Mouse (Mus musculus) forebrain, embryonic 13.5 days (tissue): ENCODE results near the gene Rnf187. TPM values are rescaled to one million over a fixed set of nuclear protein-coding genes. Genes with fewer than 3 reads are reported as not detected.

Experiments
- ATAC-seq: fragments of 200-750 bp; cut with Nextera tagmentation; 2 replicates; pipeline ENCODE4 v1.8.0; 2017
- H3K27ac ChIP-seq: fragments of 300-500 bp; sonication (generic); 2 replicates; pipeline ENCODE4 v1.5.1; 2015; ENCODE audit warnings: inconsistent platforms, mild to moderate bottlenecking, moderate library complexity
- H3K27me3 ChIP-seq: fragments of 300-500 bp; sonication (generic); 2 replicates; pipeline ENCODE4 v1.6.1; 2015; ENCODE audit warnings: mild to moderate bottlenecking, inconsistent platforms
- H3K36me3 ChIP-seq: fragments of 300-500 bp; sonication (generic); 2 replicates; pipeline ENCODE4 v1.6.1; 2015; ENCODE audit warnings: mild to moderate bottlenecking, inconsistent platforms; ENCODE audit not compliant: poor library complexity, severe bottlenecking
- H3K4me1 ChIP-seq: fragments of 300-500 bp; sonication (generic); 2 replicates; pipeline ENCODE4 v1.6.1; 2015; ENCODE audit warnings: inconsistent platforms
- H3K4me2 ChIP-seq: fragments of 300-500 bp; sonication (generic); 2 replicates; pipeline ENCODE4 v1.6.1; 2015; ENCODE audit warnings: inconsistent platforms, mild to moderate bottlenecking, moderate library complexity
- H3K4me3 ChIP-seq: fragments of 300-500 bp; sonication (generic); 2 replicates; pipeline ENCODE4 v1.5.1; 2015; ENCODE audit warnings: mild to moderate bottlenecking, inconsistent platforms
- H3K9ac ChIP-seq: fragments of 300-500 bp; sonication (generic); 2 replicates; pipeline ENCODE4 v1.6.1; 2015; ENCODE audit warnings: mild to moderate bottlenecking, inconsistent platforms
- H3K9me3 ChIP-seq: fragments of 300-500 bp; sonication (generic); replicated peaks from 2 replicates; pipeline ENCODE4 v1.6.1; 2016; ENCODE audit warnings: inconsistent platforms
- WGBS: fragments of 180-500 bp; shearing (Covaris S2); methylation state at CpG from one replicate; pipeline ENCODE4 v1.1.7; 2015; 5-methylcytosine and 5-hydroxymethylcytosine counted together
- polyA plus RNA-seq: library from polyadenylated mRNA; unstranded; fragments of >200 nt; fragmentation: Nextera tagmentation; extraction: Ambion mirVana; gene quantifications from 2 replicates; pipeline ENCODE4 v1.2.1, GENCODE M21; 2015

Gene Rnf187
- polyA plus RNA-seq, 1 experiment from 2014 or later, result 368 TPM

DNA sequence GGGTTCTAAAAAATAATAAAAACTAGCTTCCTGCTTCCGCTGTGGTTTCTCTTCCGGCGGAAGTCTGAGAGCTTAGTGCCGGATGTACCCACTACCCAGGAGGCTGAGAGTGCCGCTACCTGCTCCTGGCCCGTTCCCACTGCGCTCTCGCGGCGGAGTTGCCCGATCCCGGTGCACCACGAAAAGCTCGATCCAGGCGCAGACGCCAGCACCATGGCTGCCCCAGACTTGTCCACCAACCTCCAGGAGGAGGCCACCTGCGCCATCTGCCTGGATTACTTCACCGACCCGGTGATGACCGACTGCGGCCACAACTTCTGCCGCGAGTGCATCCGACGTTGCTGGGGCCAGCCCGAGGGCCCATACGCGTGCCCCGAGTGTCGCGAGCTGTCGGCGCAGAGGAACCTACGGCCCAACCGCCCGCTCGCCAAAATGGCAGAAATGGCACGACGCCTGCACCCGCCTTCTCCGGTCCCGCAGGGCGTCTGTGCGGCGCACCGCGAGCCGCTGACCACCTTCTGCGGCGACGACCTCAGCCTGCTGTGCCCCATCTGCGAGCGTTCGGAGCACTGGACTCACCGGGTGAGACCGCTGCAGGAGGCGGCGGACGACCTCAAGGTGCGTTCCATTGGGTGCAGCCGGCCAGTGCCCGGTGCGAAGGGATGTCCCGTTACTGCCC is 39.5 kb upstream of the Rnf187 start, which contains the start of gene Trim11:
TSS of gene Trim11 (plus strand) at position 67 of the 679 bp plus-strand sequence.
- Histone ChIP-seq H3K27ac (peak within 1 kb of the TSS; percentile 75), H3K9me3 (no peaks in the 10 kb centered on the region), H3K9ac (peak within 1 kb of the TSS; percentile 90), H3K36me3 (peaks cover 21% of the 10 kb centered on the region), H3K27me3 (no peaks in the 10 kb centered on the region), H3K4me1 (peaks cover 53% of the 10 kb centered on the region), H3K4me3 (peak within 1 kb of the TSS; percentile 97), H3K4me2 (peak within 1 kb of the TSS; percentile 100)
- ATAC-seq, result peak; percentile 84
- WGBS, result under 1% methylated on average over 63 of the region's 64 CpGs

DNA sequence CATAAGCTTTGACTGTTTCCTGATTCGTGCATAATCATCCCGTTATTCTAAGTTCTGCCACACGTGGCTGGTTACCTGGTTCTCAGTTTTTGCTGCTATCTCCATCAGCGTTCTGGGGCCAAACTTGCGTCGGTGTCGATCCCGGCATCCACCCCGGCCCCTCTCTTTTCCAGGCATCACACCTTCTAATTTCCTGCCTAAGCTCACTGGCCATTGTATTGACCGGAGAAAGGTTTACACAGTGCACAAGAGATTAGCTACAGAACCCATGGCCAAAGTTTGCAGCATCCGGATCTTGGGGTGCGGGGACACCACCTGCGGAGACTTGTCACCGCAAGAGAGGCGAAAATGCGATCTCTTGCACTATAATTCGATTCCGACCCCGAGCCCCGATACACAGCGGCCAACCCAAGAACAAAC is 38.9 kb upstream of the Rnf187 start:
- Histone ChIP-seq H3K4me1 (peaks cover 53% of the 10 kb centered on the region), H3K4me3 (peak overlapping the region; percentile 97), H3K27me3 (no peaks in the 10 kb centered on the region), H3K9me3 (no peaks in the 10 kb centered on the region), H3K4me2 (peak overlapping the region; percentile 100), H3K36me3 (peaks cover 16% of the 10 kb centered on the region), H3K9ac (peak overlapping the region; percentile 90), H3K27ac (peak overlapping the region; percentile 75)
- WGBS, result 1% methylated on average over 21 of the region's 21 CpGs
- ATAC-seq, result peak; percentile 37; the same call in 1 of the 2 replicates

DNA sequence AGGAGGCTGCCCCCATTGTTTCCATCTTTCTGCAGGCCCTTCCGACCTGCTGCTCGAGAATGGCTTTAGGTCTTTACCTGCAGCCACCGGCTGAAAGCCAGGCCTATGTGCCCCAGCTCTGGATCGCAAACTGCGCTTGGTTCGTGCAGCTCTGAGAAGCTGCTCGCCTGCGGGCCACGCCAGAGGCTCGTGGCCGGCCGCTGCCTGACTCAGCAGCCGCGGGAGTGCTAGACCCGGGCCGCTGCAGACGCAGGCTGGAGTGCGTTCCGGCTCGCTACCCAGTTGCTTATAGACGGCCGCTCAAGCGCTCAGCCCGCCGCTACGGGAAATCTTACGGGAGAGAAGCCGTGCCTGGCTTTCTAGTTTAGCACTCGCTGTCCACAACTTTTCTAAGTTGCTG is 38.4 kb upstream of the Rnf187 start:
- Histone ChIP-seq H3K9me3 (no peaks in the 10 kb centered on the region), H3K4me1 (peaks cover 52% of the 10 kb centered on the region), H3K9ac (peak overlapping the region; percentile 90), H3K4me3 (peak overlapping the region; percentile 97), H3K27me3 (no peaks in the 10 kb centered on the region), H3K36me3 (peaks cover 16% of the 10 kb centered on the region), H3K27ac (no peak overlapping the region), H3K4me2 (peak overlapping the region; percentile 100)
- no peak for ATAC-seq
- under 1% methylated on average over 29 of the region's 29 CpGs for WGBS

GRCm38 (mm10) chr11:58974414-58974813 is 35.7 kb upstream of the Rnf187 start:
- WGBS, result 87% methylated on average over 3 of the region's 3 CpGs
- Histone ChIP-seq H3K4me1 (peaks cover 30% of the 10 kb centered on the region), H3K4me3 (no peak overlapping the region), H3K9me3 (no peaks in the 10 kb centered on the region), H3K27ac (no peak overlapping the region), H3K4me2 (no peak overlapping the region), H3K9ac (no peak overlapping the region), H3K36me3 (peaks cover 35% of the 10 kb centered on the region), H3K27me3 (no peaks in the 10 kb centered on the region)
- ATAC-seq, result no peak

- peaks cover 15% of the 10 kb centered on the region for H3K4me1 ChIP-seq
- no peak for ATAC-seq
- WGBS, result 92% methylated on average over 3 of the region's 3 CpGs
Measured at GRCm38 (mm10) chr11:58971796-58972195, 33.1 kb upstream of the Rnf187 start.

GRCm38 (mm10) chr11:58970831-58971530 is 32.3 kb upstream of the Rnf187 start:
- peaks cover 12% of the 10 kb centered on the region for H3K4me1 ChIP-seq
- no peaks in the 10 kb centered on the region for H3K27me3 ChIP-seq
- no peak overlapping the region for H3K9ac ChIP-seq
- no peaks in the 10 kb centered on the region for H3K9me3 ChIP-seq
- H3K36me3 ChIP-seq, result peaks cover 45% of the 10 kb centered on the region
- ATAC-seq, result no peak
- H3K4me3 ChIP-seq, result no peak overlapping the region
- no peak overlapping the region for H3K27ac ChIP-seq
- H3K4me2 ChIP-seq, result no peak overlapping the region
- WGBS, result 92% methylated on average over 21 of the region's 21 CpGs

More at GRCm38 (mm10) chr11:58971796-58972195, 33.1 kb upstream of the Rnf187 start:
- no peak overlapping the region for H3K4me2 ChIP-seq
- no peaks in the 10 kb centered on the region for H3K9me3 ChIP-seq
- H3K9ac ChIP-seq, result no peak overlapping the region
- peaks cover 45% of the 10 kb centered on the region for H3K36me3 ChIP-seq
- no peak overlapping the region for H3K27ac ChIP-seq
- no peaks in the 10 kb centered on the region for H3K27me3 ChIP-seq
- no peak overlapping the region for H3K4me3 ChIP-seq

DNA sequence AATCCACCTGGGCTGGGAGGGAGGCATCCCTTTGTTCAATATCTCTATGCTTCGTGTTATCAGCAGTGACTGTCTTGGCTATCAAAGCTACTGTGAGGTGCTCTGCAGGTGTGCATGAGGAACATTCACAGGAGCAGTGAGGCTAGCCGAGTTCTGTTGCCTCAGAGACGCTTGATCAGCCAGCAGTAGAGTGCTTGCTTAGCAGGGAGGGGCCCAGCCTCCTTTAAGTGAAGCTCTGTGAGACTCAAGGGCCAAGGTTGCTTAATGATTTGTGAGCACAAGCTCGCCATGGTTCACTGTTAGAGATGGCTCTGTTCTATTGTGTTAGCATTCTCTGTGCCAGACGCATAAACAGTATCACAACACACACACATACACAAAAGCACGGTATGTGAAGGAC is 30.9 kb upstream of the Rnf187 start:
- Histone ChIP-seq H3K27me3 (no peaks in the 10 kb centered on the region), H3K4me2 (no peak overlapping the region), H3K4me3 (no peak overlapping the region), H3K9ac (no peak overlapping the region), H3K9me3 (no peaks in the 10 kb centered on the region), H3K36me3 (peaks cover 42% of the 10 kb centered on the region), H3K27ac (no peak overlapping the region), H3K4me1 (peaks cover 4% of the 10 kb centered on the region)
- WGBS, result 77% methylated on average over 6 of the region's 6 CpGs
- no peak for ATAC-seq

DNA sequence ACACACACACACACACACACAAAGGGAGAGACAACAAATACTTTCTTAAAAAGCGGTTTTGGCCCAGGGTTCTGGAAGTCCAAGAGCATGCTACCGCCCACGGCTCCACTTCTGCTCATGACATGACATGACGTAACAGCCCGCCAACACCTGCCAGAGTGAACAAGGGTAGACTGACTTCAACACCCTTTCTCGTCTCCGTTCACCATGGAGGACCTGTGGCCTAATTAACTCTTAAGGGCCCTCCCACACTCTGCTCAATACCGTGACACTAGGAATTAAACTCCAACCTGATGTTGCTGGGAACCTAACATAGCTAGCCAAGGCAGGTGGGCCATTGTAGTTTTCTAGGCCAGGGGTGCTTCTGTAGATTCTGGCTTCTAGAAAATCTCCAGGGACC is 30.3 kb upstream of the Rnf187 start:
- 81% methylated on average over 8 of the region's 8 CpGs for WGBS
- Histone ChIP-seq H3K4me1 (no peaks in the 10 kb centered on the region; the same call in 1 of the 2 replicates), H3K9me3 (no peaks in the 10 kb centered on the region), H3K36me3 (peaks cover 38% of the 10 kb centered on the region), H3K4me2 (no peak overlapping the region), H3K4me3 (no peak overlapping the region), H3K27ac (no peak overlapping the region), H3K9ac (no peak overlapping the region), H3K27me3 (no peaks in the 10 kb centered on the region)
- no peak for ATAC-seq

- H3K4me3 ChIP-seq, result no peak overlapping the region
- no peak overlapping the region for H3K4me2 ChIP-seq
- H3K27ac ChIP-seq, result no peak overlapping the region
- H3K4me1 ChIP-seq, result no peaks in the 10 kb centered on the region
- no peak overlapping the region for H3K9ac ChIP-seq
- no peaks in the 10 kb centered on the region for H3K9me3 ChIP-seq
- ATAC-seq, result no peak
- 86% methylated on average over 7 of the region's 7 CpGs for WGBS
- peaks cover 38% of the 10 kb centered on the region for H3K36me3 ChIP-seq
- no peaks in the 10 kb centered on the region for H3K27me3 ChIP-seq
Measured at GRCm38 (mm10) chr11:58968551-58968950, 29.8 kb upstream of the Rnf187 start.

GRCm38 (mm10) chr11:58967346-58967745 is 28.6 kb upstream of the Rnf187 start:
- Histone ChIP-seq H3K36me3 (peaks cover 34% of the 10 kb centered on the region), H3K4me1 (no peaks in the 10 kb centered on the region), H3K27ac (no peak overlapping the region), H3K27me3 (peaks cover under 1% of the 10 kb centered on the region; the same call in 1 of the 2 replicates), H3K4me3 (no peak overlapping the region), H3K4me2 (no peak overlapping the region), H3K9ac (no peak overlapping the region), H3K9me3 (no peaks in the 10 kb centered on the region)
- ATAC-seq, result no peak
- 98% methylated on average over 1 of the region's 1 CpGs for WGBS

DNA sequence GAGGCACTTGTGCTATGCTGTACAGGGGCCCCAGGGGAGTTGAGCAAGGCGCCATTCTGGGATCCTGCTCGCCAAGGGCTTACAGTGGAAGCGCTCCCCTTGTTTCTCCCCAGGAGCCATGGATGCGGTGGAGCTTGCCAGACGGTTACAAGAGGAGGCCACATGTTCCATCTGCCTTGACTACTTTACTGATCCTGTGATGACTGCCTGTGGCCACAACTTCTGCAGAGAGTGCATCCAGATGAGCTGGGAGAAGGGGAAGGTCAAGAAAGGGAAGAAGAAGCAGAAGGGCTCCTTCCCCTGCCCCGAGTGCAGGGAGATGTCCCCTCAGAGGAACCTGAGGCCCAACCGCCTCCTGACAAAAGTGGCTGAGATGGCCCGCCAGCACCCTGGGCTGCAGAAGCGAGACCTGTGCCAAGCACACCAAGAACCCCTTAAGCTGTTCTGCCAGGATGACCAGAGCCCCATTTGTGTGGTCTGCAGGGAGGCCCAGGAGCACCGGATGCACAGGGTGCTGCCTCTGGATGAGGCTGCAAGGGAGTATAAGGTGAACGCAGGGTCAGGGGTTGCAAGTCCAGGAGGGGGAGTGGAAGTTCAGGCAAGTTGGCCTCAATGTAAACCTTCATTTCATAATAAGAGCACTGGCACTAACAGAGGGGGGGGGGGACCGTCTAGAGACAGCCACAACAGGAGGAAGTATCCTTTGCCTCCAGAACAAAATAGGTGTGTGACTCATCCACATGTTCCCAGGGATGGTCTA is 26.5 kb upstream of the Rnf187 start:
- no peak overlapping the region for H3K4me3 ChIP-seq
- peaks cover 17% of the 10 kb centered on the region; the same call in 1 of the 2 replicates for H3K36me3 ChIP-seq
- H3K9ac ChIP-seq, result no peak overlapping the region
- peaks cover 3% of the 10 kb centered on the region; the same call in 1 of the 2 replicates for H3K27me3 ChIP-seq
- 58% methylated on average over 12 of the region's 12 CpGs for WGBS
- H3K27ac ChIP-seq, result no peak overlapping the region
- H3K9me3 ChIP-seq, result peaks cover 6% of the 10 kb centered on the region; the same call in 1 of the 2 replicates
- ATAC-seq, result no peak
- peaks cover 3% of the 10 kb centered on the region; the same call in 1 of the 2 replicates for H3K4me1 ChIP-seq
- no peak overlapping the region for H3K4me2 ChIP-seq

DNA sequence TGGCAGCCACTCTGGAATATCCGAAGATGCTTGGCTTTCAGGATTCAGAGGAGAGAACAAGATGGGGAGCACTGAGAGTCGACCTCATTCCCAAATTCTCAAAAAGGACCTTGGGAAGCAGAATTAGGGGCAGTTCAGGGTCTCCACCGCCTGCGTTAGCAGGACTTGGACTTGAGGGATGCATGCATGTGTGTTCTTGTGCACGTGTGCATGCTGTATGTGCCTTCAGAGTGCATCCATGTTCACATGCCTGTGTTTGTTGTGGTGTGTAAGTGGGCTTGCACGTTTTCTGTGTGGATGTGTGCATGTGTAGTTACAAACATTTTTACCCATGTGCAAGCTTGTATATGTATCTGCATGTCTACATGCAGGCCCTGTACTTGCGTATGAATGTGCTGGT is 25.5 kb upstream of the Rnf187 start:
- Histone ChIP-seq H3K36me3 (peaks cover 10% of the 10 kb centered on the region; the same call in 1 of the 2 replicates), H3K9ac (no peak overlapping the region), H3K27ac (no peak overlapping the region), H3K9me3 (peaks cover 6% of the 10 kb centered on the region; the same call in 1 of the 2 replicates), H3K27me3 (peaks cover 3% of the 10 kb centered on the region; the same call in 1 of the 2 replicates), H3K4me3 (no peak overlapping the region), H3K4me1 (peaks cover 10% of the 10 kb centered on the region), H3K4me2 (no peak overlapping the region)
- 86% methylated on average over 7 of the region's 7 CpGs for WGBS
- ATAC-seq, result no peak
